Mouse (Mus musculus) right cerebral cortex, postnatal 25 days (tissue): ENCODE results near the gene Zscan22.
A peak's percentile ranks its signal among the peaks of the same experiment; 100 is the strongest.
"Not testable (repeated sequence)": the region's sequence is repeated elsewhere in the genome, so short reads cannot be mapped to it uniquely, and the experiment has no call there.

ENCODE experiments used
- DNase-seq: peaks from one replicate; pipeline ENCODE4 v3.0.0; 2022

Gene Zscan22

GRCm38 (mm10) chr7:12897655-12898410, at the start of gene Zscan22:
TSS of gene Zscan22 (plus strand) at chr7:12897815.
- DNase-seq: peak; percentile 93

GRCm38 (mm10) chr7:12874301-12874700, 23.3 kb upstream of the Zscan22 start:
- DNase-seq: no peak

DNA sequence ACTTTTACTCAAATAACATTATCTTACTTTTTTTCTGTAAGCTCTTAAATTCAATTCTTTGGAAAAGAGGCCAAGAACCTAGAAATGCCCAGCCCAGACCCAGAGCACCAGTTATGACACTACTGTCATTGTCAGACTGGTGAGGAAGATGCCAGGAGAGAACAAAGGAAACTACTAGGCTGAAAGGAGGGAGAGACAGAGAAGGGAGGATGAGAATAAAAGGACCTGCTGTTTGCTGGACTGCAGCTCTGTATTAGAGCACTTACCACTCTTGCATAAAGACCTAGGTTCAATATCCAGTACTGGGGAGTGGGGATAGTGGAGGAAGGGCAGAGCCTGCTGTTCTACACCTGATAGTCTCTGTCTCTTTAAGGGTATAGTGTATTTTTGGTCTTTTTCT, 17.6 kb upstream of the Zscan22 start:
- DNase-seq: no peak

GRCm38 (mm10) chr7:12880497-12880896, 17.1 kb upstream of the Zscan22 start:
- not testable (repeated sequence) for DNase-seq

GRCm38 (mm10) chr7:12880911-12881660, 16.5 kb upstream of the Zscan22 start, which contains the start of gene Zfp128:
TSS of gene Zfp128 (plus strand) at chr7:12881177.
- peak; percentile 96 for DNase-seq

DNA sequence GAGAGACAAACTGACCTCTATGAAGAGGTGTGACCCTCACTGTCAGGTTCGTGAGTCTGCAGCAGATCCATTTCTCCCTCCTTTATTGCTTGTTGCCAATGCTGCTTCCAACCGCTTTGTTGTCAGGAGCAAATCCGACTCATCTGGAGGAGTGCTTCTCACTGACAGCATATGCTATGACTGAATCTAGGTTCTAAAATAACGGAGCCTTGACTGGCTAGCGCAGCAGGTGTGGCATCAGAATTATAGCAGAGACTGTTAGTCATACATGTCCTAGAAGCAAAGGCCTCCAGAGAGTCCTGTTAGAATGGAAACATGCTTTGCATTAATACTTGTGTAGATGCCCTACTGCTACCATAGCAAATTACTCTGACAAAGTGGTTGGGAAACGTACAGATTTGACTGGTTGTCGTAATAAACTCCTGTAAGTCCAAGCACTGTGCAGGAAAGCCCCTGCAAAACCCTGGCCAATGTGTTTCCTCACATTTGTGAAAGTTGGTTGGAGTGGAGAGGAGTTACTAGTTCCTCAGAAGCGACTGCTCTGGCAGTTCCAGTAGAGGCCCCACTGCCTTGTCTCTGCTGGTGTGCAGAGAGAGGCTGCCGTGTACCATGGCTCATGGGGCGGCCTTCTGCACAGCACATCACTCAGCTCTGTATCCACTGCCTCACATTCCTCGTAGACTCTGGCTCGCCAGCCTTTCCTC, 10.9 kb upstream of the Zscan22 start:
- DNase-seq: no peak

GRCm38 (mm10) chr7:12887585-12887984, 10.0 kb upstream of the Zscan22 start:
- no peak for DNase-seq

GRCm38 (mm10) chr7:12890928-12891327, 6.7 kb upstream of the Zscan22 start:
- DNase-seq: no peak

- DNase-seq: no peak
These were observed 6.3 kb upstream of the Zscan22 start for GRCm38 (mm10) chr7:12891334-12891733.

GRCm38 (mm10) chr7:12901517-12901916, 3.9 kb downstream of the Zscan22 start:
- no peak for DNase-seq

DNA sequence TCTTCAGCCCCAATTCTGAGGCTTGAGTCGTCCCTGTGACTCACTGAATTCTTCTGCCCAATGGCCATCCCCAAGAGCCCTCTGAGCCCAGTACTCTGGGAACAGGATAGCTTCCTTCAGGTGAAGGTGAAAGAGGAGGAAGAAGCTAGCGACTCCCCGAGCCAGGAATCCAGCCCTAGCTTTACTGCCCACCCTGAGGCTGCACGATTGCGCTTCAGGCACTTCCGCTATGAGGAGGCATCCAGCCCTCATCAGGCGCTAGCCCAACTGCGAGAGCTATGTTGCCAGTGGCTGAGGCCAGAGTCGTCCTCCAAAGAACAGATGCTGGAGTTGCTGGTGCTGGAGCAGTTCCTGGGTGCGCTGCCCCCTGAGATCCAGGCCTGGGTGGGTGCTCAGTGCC, 6.0 kb downstream of the Zscan22 start:
- no peak for DNase-seq

GRCm38 (mm10) chr7:12905146-12905545, 7.5 kb downstream of the Zscan22 start:
- DNase-seq: no peak

- DNase-seq: peak; percentile 41
These were observed 11.9 kb downstream of the Zscan22 start for GRCm38 (mm10) chr7:12909498-12909962.

DNA sequence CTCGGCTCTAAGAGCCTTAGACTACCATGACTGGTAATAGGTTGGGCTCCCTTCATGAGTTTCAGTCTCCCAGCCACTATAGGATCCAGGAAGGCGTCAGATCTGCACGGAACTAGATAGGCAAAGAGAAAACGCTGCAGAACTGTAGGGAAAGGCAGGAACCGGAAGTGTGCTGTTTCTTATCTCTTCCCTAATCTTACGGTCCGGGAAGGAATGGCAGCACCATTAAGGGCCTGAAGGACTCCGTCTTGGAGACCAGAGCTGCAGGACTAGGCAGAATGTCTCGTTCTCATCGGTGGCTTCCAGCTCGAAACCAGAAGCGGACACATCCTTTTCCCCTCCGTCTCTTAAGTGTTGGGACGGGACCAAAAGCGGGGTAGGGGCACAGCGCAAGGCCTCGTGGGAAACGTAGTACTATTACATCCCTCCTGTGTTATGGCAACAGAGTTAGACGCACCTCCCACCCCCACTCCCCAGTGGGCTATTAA, 12.6 kb downstream of the Zscan22 start:
- peak; percentile 69 for DNase-seq

- DNase-seq: no peak
These were observed 15.9 kb downstream of the Zscan22 start for GRCm38 (mm10) chr7:12913556-12913955.

GRCm38 (mm10) chr7:12920495-12920894, 22.9 kb downstream of the Zscan22 start:
- not testable (repeated sequence) for DNase-seq

DNA sequence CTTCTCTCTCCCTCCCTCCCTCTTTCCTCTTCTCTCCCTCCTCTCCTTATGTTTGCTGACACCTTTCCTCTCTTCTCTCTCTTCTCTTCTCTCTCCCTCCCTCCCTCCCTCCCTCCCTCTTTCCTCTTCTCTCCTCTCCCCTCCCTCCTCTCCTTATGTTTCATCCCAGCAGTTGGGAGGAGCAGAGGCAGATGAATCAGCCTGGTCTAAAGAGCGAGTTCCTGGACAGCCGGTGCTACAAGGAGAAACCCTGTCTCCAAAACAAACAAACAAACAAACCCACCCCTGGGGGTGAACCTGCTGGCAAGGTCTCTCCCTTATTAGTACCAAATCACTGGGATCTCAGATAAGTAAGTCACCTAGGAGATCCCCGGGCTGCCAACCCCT, 23.7 kb downstream of the Zscan22 start:
- DNase-seq: no peak

DNA sequence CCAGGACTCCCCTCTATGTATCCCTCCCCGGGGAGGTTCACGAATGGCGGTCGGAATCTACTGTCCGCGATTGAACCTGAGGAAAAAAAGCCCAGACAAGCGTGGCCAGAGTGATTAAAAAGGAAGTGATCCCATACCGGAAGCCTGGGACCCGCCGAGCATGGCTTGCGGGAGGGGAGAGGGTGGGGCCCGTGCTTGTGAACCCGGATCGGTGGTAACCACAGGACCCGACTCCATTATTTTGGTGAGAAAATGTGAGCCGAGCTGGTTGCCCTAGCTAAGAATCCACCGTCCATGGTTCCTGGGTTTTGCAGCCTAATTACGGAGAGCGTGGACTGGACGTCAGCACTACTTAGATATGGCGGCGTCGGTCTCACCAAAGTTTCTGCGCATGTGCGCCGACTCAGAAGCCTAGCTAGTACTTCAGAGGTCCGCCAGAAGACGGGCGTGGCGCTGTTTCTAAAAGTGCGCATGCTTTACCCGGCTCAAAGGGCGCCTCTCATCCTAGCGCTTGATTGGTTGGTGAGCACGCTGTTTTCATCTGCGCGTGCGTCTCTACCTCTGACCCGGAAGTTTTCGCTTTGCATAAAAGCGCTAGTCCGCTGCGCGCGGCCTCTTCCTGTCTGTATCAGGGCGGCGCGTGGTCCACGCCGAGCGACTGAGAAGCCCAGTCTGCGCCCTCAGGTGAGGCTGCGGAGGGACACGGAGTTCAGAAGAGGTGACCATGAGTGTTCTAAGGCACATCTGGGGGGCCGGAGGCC, 24.3 kb downstream of the Zscan22 start, which contains the start of gene Rps5:
Gene Rps5, plus strand, starts transcription at position 586 of the 761 bp plus-strand sequence.
- DNase-seq: peak; percentile 99

DNA sequence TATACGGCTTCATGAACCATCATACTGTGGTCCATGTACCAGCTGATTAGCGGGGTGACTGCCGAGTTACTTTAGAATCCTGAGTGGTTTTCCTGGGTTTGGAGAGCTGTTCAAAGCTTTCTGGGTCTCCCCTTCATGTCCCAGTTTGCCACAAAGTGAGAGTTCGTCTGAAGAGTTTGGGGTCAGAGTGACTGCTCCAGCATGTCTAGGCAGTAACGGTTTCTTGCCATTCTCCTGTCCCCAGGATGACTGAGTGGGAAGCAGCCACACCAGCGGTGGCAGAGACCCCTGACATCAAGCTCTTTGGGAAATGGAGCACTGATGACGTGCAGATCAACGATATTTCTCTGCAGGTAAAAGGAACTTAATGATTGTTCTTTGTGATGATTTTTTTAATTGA, 25.1 kb downstream of the Zscan22 start:
- DNase-seq: no peak

DNA sequence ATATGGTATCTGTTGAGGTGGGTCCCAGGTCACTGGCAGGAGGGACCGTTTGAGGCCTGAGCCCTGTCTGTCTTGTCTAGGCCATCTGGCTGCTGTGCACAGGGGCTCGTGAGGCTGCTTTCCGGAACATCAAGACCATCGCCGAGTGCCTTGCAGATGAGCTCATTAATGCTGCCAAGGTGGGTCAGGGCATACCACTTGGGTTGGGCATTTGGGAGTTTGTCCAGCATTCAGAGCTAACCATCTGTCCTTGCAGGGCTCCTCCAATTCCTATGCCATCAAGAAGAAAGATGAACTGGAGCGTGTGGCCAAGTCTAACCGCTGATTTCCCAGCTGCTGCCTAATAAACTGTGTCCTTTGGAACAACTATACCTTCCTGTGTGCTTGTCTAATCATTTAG, 28.7 kb downstream of the Zscan22 start:
- no peak for DNase-seq

DNA sequence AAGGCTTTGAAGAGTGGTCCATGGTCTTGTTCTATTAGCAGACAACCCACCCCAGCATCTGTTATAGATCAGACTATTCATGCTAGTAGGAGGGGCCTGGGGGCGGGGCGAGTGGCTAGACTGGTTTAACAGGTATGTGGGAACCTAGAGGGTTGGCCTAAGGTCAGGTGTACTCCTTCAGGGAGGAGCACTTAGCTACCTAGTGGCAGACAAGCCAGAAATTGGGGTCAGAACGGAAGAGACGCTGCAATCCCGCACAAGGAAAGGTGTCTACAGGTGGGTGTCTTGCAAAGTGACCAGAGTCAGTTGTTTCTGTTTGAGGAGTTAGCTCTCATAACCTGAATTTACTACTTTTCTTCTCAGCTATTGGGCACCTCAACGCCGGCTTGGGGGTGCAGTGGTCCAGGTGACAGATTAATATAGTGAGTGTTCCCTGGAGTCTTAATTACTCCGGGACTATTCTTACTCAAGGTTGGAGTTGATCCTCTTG, 29.6 kb downstream of the Zscan22 start, which contains the start of gene Rnf225:
Gene Rnf225, plus strand, starts transcription at position 226 of the 490 bp plus-strand sequence.
- no peak for DNase-seq
